Mouse (Mus musculus): ENCODE results near the gene Sart3. TPM values are rescaled to one million over a fixed set of nuclear protein-coding genes. Genes with fewer than 3 reads are reported as not detected.

Sart3 gene
- polyA plus RNA-seq, 1 experiment from 2014 or later = 54.8 TPM

GRCm38 (mm10) chr5:113732182-113732581 lies 40.1 kb downstream of the Sart3 start:
- H3K27ac ChIP-seq (ENCODE audit: low read length) = no peak overlapping the region
- no peaks in the 10 kb centered on the region for H3K36me3 ChIP-seq (ENCODE audit: insufficient read depth, low read length)
- no peak overlapping the region for H3K4me3 ChIP-seq (ENCODE audit: low read length)
- no peak for ATAC-seq (ENCODE audit: low FRiP score, low TSS enrichment)
- H3K9ac ChIP-seq (replicated peaks; ENCODE audit: low read length) = no peak overlapping the region
- 33% methylated on average over 6 of the region's 6 CpGs for WGBS
- H3K4me2 ChIP-seq (replicated peaks; ENCODE audit: low read depth, low read length) = no peak overlapping the region
- H3K27me3 ChIP-seq (ENCODE audit: insufficient read depth, low read length) = no peaks in the 10 kb centered on the region
- H3K4me1 ChIP-seq (ENCODE audit: insufficient read depth, low read length) = peaks cover 22% of the 10 kb centered on the region
- no peaks in the 10 kb centered on the region for H3K9me3 ChIP-seq (ENCODE audit: low read length)

- Histone ChIP-seq H3K4me1 (ENCODE audit: insufficient read depth, low read length) (peaks cover 12% of the 10 kb centered on the region), H3K27me3 (ENCODE audit: insufficient read depth, low read length) (no peaks in the 10 kb centered on the region), H3K4me3 (ENCODE audit: low read length) (no peak overlapping the region), H3K9me3 (ENCODE audit: low read length) (no peaks in the 10 kb centered on the region), H3K9ac (replicated peaks; ENCODE audit: low read length) (no peak overlapping the region), H3K27ac (ENCODE audit: low read length) (no peak overlapping the region), H3K36me3 (ENCODE audit: insufficient read depth, low read length) (no peaks in the 10 kb centered on the region), H3K4me2 (replicated peaks; ENCODE audit: low read depth, low read length) (no peak overlapping the region)
- WGBS = 84% methylated on average over 7 of the region's 7 CpGs
- no peak for ATAC-seq (ENCODE audit: low FRiP score, low TSS enrichment)
These were observed 41.1 kb downstream of the Sart3 start for GRCm38 (mm10) chr5:113731174-113731573.

GRCm38 (mm10) chr5:113730641-113731121 lies 41.6 kb downstream of the Sart3 start:
- Histone ChIP-seq H3K27me3 (ENCODE audit: insufficient read depth, low read length) (no peaks in the 10 kb centered on the region), H3K9ac (replicated peaks; ENCODE audit: low read length) (no peak overlapping the region), H3K9me3 (ENCODE audit: low read length) (no peaks in the 10 kb centered on the region), H3K4me2 (replicated peaks; ENCODE audit: low read depth, low read length) (no peak overlapping the region), H3K4me3 (ENCODE audit: low read length) (no peak overlapping the region), H3K36me3 (ENCODE audit: insufficient read depth, low read length) (no peaks in the 10 kb centered on the region), H3K4me1 (ENCODE audit: insufficient read depth, low read length) (peaks cover 12% of the 10 kb centered on the region), H3K27ac (ENCODE audit: low read length) (no peak overlapping the region)
- no peak for ATAC-seq (ENCODE audit: low FRiP score, low TSS enrichment)
- 25% methylated on average over 7 of the region's 7 CpGs for WGBS

GRCm38 (mm10) chr5:113728691-113729090 lies 43.6 kb downstream of the Sart3 start:
- Histone ChIP-seq H3K27ac (ENCODE audit: low read length) (no peak overlapping the region), H3K36me3 (ENCODE audit: insufficient read depth, low read length) (no peaks in the 10 kb centered on the region), H3K4me3 (ENCODE audit: low read length) (no peak overlapping the region), H3K9ac (replicated peaks; ENCODE audit: low read length) (no peak overlapping the region), H3K27me3 (ENCODE audit: insufficient read depth, low read length) (no peaks in the 10 kb centered on the region), H3K9me3 (ENCODE audit: low read length) (no peaks in the 10 kb centered on the region), H3K4me1 (ENCODE audit: insufficient read depth, low read length) (peaks cover 5% of the 10 kb centered on the region; the same call in 1 of the 2 replicates), H3K4me2 (replicated peaks; ENCODE audit: low read depth, low read length) (no peak overlapping the region)
- 83% methylated on average over 7 of the region's 7 CpGs for WGBS
- no peak for ATAC-seq (ENCODE audit: low FRiP score, low TSS enrichment)

GRCm38 (mm10) chr5:113728011-113728410 lies 44.3 kb downstream of the Sart3 start:
- Histone ChIP-seq H3K4me3 (ENCODE audit: low read length) (no peak overlapping the region), H3K36me3 (ENCODE audit: insufficient read depth, low read length) (no peaks in the 10 kb centered on the region), H3K4me2 (replicated peaks; ENCODE audit: low read depth, low read length) (no peak overlapping the region), H3K27me3 (ENCODE audit: insufficient read depth, low read length) (no peaks in the 10 kb centered on the region), H3K9me3 (ENCODE audit: low read length) (no peaks in the 10 kb centered on the region), H3K27ac (ENCODE audit: low read length) (no peak overlapping the region), H3K9ac (replicated peaks; ENCODE audit: low read length) (no peak overlapping the region), H3K4me1 (ENCODE audit: insufficient read depth, low read length) (peaks cover 5% of the 10 kb centered on the region; the same call in 1 of the 2 replicates)
- no peak for ATAC-seq (ENCODE audit: low FRiP score, low TSS enrichment)
- 80% methylated on average over 7 of the region's 7 CpGs for WGBS

GRCm38 (mm10) chr5:113727238-113727637 lies 45.1 kb downstream of the Sart3 start:
- Histone ChIP-seq H3K9me3 (ENCODE audit: low read length) (no peaks in the 10 kb centered on the region), H3K4me3 (ENCODE audit: low read length) (no peak overlapping the region), H3K36me3 (ENCODE audit: insufficient read depth, low read length) (no peaks in the 10 kb centered on the region), H3K9ac (replicated peaks; ENCODE audit: low read length) (no peak overlapping the region), H3K4me1 (ENCODE audit: insufficient read depth, low read length) (peaks cover 5% of the 10 kb centered on the region; the same call in 1 of the 2 replicates), H3K27me3 (ENCODE audit: insufficient read depth, low read length) (no peaks in the 10 kb centered on the region), H3K4me2 (replicated peaks; ENCODE audit: low read depth, low read length) (no peak overlapping the region), H3K27ac (ENCODE audit: low read length) (no peak overlapping the region)
- WGBS = 68% methylated on average over 12 of the region's 12 CpGs
- ATAC-seq (ENCODE audit: low FRiP score, low TSS enrichment) = no peak

GRCm38 (mm10) chr5:113726618-113727017 lies 45.7 kb downstream of the Sart3 start:
- no peaks in the 10 kb centered on the region for H3K36me3 ChIP-seq (ENCODE audit: insufficient read depth, low read length)
- no peak overlapping the region for H3K4me2 ChIP-seq (replicated peaks; ENCODE audit: low read depth, low read length)
- no peaks in the 10 kb centered on the region for H3K27me3 ChIP-seq (ENCODE audit: insufficient read depth, low read length)
- peaks cover 5% of the 10 kb centered on the region; the same call in 1 of the 2 replicates for H3K4me1 ChIP-seq (ENCODE audit: insufficient read depth, low read length)
- H3K9me3 ChIP-seq (ENCODE audit: low read length) = no peaks in the 10 kb centered on the region
- 80% methylated on average over 6 of the region's 6 CpGs for WGBS
- no peak for ATAC-seq (ENCODE audit: low FRiP score, low TSS enrichment)
- H3K4me3 ChIP-seq (ENCODE audit: low read length) = no peak overlapping the region
- H3K27ac ChIP-seq (ENCODE audit: low read length) = no peak overlapping the region
- H3K9ac ChIP-seq (replicated peaks; ENCODE audit: low read length) = no peak overlapping the region

GRCm38 (mm10) chr5:113725417-113725816 lies 46.9 kb downstream of the Sart3 start:
- Histone ChIP-seq H3K27me3 (ENCODE audit: insufficient read depth, low read length) (no peaks in the 10 kb centered on the region), H3K36me3 (ENCODE audit: insufficient read depth, low read length) (no peaks in the 10 kb centered on the region), H3K4me2 (replicated peaks; ENCODE audit: low read depth, low read length) (no peak overlapping the region), H3K9me3 (ENCODE audit: low read length) (no peaks in the 10 kb centered on the region), H3K4me1 (ENCODE audit: insufficient read depth, low read length) (0 out of 2 replicates have a peak, but pooled peaks cover under 1% of the 10 kb centered on the region), H3K4me3 (ENCODE audit: low read length) (no peak overlapping the region), H3K9ac (replicated peaks; ENCODE audit: low read length) (no peak overlapping the region), H3K27ac (ENCODE audit: low read length) (no peak overlapping the region)
- ATAC-seq (ENCODE audit: low FRiP score, low TSS enrichment) = no peak
- 57% methylated on average over 12 of the region's 12 CpGs for WGBS

- H3K27ac ChIP-seq (ENCODE audit: low read length) = no peak within 1 kb of the TSS
- H3K9me3 ChIP-seq (ENCODE audit: low read length) = no peaks in the 10 kb centered on the region
- H3K4me1 ChIP-seq (ENCODE audit: insufficient read depth, low read length) = no peaks in the 10 kb centered on the region
- WGBS = 3% methylated on average over 15 of the region's 15 CpGs
- no peak within 1 kb of the TSS for H3K9ac ChIP-seq (replicated peaks; ENCODE audit: low read length)
- H3K27me3 ChIP-seq (ENCODE audit: insufficient read depth, low read length) = no peaks in the 10 kb centered on the region
- peak; percentile 35; the same call in 1 of the 2 replicates for ATAC-seq (ENCODE audit: low FRiP score, low TSS enrichment)
- H3K4me3 ChIP-seq (ENCODE audit: low read length) = no peak within 1 kb of the TSS
- H3K36me3 ChIP-seq (ENCODE audit: insufficient read depth, low read length) = no peaks in the 10 kb centered on the region
- no peak within 1 kb of the TSS for H3K4me2 ChIP-seq (replicated peaks; ENCODE audit: low read depth, low read length)
These were observed 47.9 kb downstream of the Sart3 start, which contains the start of gene 1700069L16Rik for GRCm38 (mm10) chr5:113724446-113724845. Gene 1700069L16Rik (minus strand): TSS chr5:113724772.

GRCm38 (mm10) chr5:113723567-113724237 lies 48.6 kb downstream of the Sart3 start:
- H3K4me2 ChIP-seq (replicated peaks; ENCODE audit: low read depth, low read length) = no peak overlapping the region
- H3K27me3 ChIP-seq (ENCODE audit: insufficient read depth, low read length) = no peaks in the 10 kb centered on the region
- H3K9ac ChIP-seq (replicated peaks; ENCODE audit: low read length) = no peak overlapping the region
- H3K9me3 ChIP-seq (ENCODE audit: low read length) = no peaks in the 10 kb centered on the region
- no peak overlapping the region for H3K27ac ChIP-seq (ENCODE audit: low read length)
- no peaks in the 10 kb centered on the region for H3K4me1 ChIP-seq (ENCODE audit: insufficient read depth, low read length)
- H3K36me3 ChIP-seq (ENCODE audit: insufficient read depth, low read length) = no peaks in the 10 kb centered on the region
- H3K4me3 ChIP-seq (ENCODE audit: low read length) = no peak overlapping the region
- ATAC-seq (ENCODE audit: low FRiP score, low TSS enrichment) = 0 out of 2 replicates have a peak, but pooled peaks have one; percentile 2
- WGBS = 38% methylated on average over 8 of the region's 8 CpGs

Measured in kidney, embryonic 16.5 days (tissue).